ENCODE assay signal across 37 mouse cellular contexts in genomic region chr3:122877543-122877942, GRCm38 (mm10). TPM values are rescaled to one million over a fixed set of nuclear protein-coding genes. Genes with fewer than 3 reads are reported as not detected.
"Had no signal": no experiment of that assay in that cellular context is flagged by ENCODE, and none has a peak within 500 bp of the region (broad histone marks: within the 10 kb centered on the region; RNA-seq: fewer than 3 reads in every experiment).

No protein-coding gene starts in this region.

- DNase-seq: forebrain, postnatal 0 days; gastrocnemius, postnatal 14 days; gastrocnemius, postnatal 36 days; heart, postnatal 14 days; heart, postnatal 36 days; kidney, adult 11 months; kidney, adult 2 months; kidney, adult 9 months; kidney, postnatal 14 days; kidney, postnatal 4 days; liver; liver, embryonic 13.5 days had no signal

- H3K4me1 ChIP-seq: heart, embryonic 12.5 days; hindbrain, embryonic 13.5 days; hindbrain, embryonic 15.5 days; kidney, embryonic 15.5 days; limb, embryonic 12.5 days; liver, embryonic 13.5 days had no signal

- H3K9me3 ChIP-seq: heart, embryonic 10.5 days; heart, embryonic 12.5 days; hindbrain, embryonic 13.5 days; hindbrain, embryonic 15.5 days; kidney, embryonic 15.5 days; limb, embryonic 10.5 days; limb, embryonic 12.5 days; liver, embryonic 13.5 days had no signal

- H3K4me3 ChIP-seq: heart, embryonic 10.5 days; heart, embryonic 12.5 days; hindbrain, embryonic 13.5 days; hindbrain, embryonic 15.5 days; kidney, embryonic 15.5 days; layer of hippocampus, adult 2 months; left cerebral cortex, adult 2 months; limb, embryonic 10.5 days; limb, embryonic 12.5 days; liver, embryonic 13.5 days had no signal

- H3K27ac ChIP-seq: heart, embryonic 10.5 days; hindbrain, embryonic 13.5 days; hindbrain, embryonic 15.5 days; hindbrain, postnatal 0 days; kidney, embryonic 15.5 days; kidney, postnatal 0 days; layer of hippocampus, adult 2 months; left cerebral cortex, adult 2 months; limb, embryonic 10.5 days; limb, embryonic 12.5 days; liver, embryonic 13.5 days had no signal

- H3K36me3 ChIP-seq: heart, embryonic 10.5 days; heart, embryonic 12.5 days; hindbrain, embryonic 13.5 days; hindbrain, embryonic 15.5 days; kidney, embryonic 15.5 days; limb, embryonic 10.5 days; limb, embryonic 12.5 days; liver, embryonic 13.5 days had no signal

- H3K9ac ChIP-seq: forebrain, postnatal 0 days; heart, embryonic 12.5 days; hindbrain, embryonic 13.5 days; hindbrain, embryonic 15.5 days; kidney, embryonic 15.5 days; limb, embryonic 12.5 days; liver, embryonic 13.5 days had no signal

- H3K27me3 ChIP-seq: heart, embryonic 12.5 days; hindbrain, embryonic 13.5 days; hindbrain, embryonic 15.5 days; kidney, embryonic 15.5 days; limb, embryonic 12.5 days; liver, embryonic 13.5 days had no signal

- H3K4me2 ChIP-seq: heart, embryonic 12.5 days; hindbrain, embryonic 13.5 days; hindbrain, embryonic 15.5 days; kidney, embryonic 15.5 days; limb, embryonic 12.5 days; liver, embryonic 11.5 days; liver, embryonic 13.5 days had no signal

- ATAC-seq: forebrain, postnatal 0 days; hindbrain, postnatal 0 days had no signal

RNA-seq across cellular contexts. Expression of gene Fabp2, which starts 17.3 kb away (rescaled TPM):
- total RNA-seq: forebrain, postnatal 0 days; gastrocnemius, adult 18-20 months; gastrocnemius, adult 8-10 months; gastrocnemius, postnatal 14 days; gastrocnemius, postnatal 36 days; heart, adult 8-10 months; heart, postnatal 14 days; heart, postnatal 36 days; hematopoietic stem cell, adult 5-6 weeks; hindbrain, postnatal 0 days; layer of hippocampus, adult 2 months; layer of hippocampus, postnatal 10 days; layer of hippocampus, postnatal 25 days; left cerebral cortex, adult 2 months; left cerebral cortex, postnatal 14 days; left cerebral cortex, postnatal 36 days had no signal
- polyA plus RNA-seq: forebrain, postnatal 0 days; gonadal fat pad, adult 2 months; heart, embryonic 12.5 days; heart, embryonic 14.5 days; hindbrain, embryonic 11.5 days; hindbrain, embryonic 13.5 days; hindbrain, embryonic 15.5 days; hindbrain, postnatal 0 days; kidney, adult 2 months; limb, embryonic 10.5 days; limb, embryonic 12.5 days; limb, embryonic 14.5 days had no signal

RNA-seq across cellular contexts. Expression of gene Gm10959, which starts 41.6 kb away (rescaled TPM):
- total RNA-seq: forebrain, postnatal 0 days; gastrocnemius, adult 18-20 months; gastrocnemius, adult 8-10 months; gastrocnemius, postnatal 14 days; gastrocnemius, postnatal 36 days; heart, adult 8-10 months; heart, postnatal 14 days; heart, postnatal 36 days; hematopoietic stem cell, adult 5-6 weeks; hindbrain, postnatal 0 days; layer of hippocampus, adult 2 months; layer of hippocampus, postnatal 10 days; layer of hippocampus, postnatal 25 days; left cerebral cortex, adult 2 months; left cerebral cortex, postnatal 14 days; left cerebral cortex, postnatal 36 days had no signal
- polyA plus RNA-seq: forebrain, postnatal 0 days; gonadal fat pad, adult 2 months; heart, embryonic 10.5 days; heart, embryonic 12.5 days; heart, embryonic 14.5 days; heart, embryonic 16.5 days; hindbrain, embryonic 11.5 days; hindbrain, embryonic 13.5 days; hindbrain, embryonic 15.5 days; hindbrain, postnatal 0 days; kidney, adult 2 months; kidney, embryonic 15.5 days; kidney, postnatal 0 days; limb, embryonic 10.5 days; limb, embryonic 12.5 days; limb, embryonic 14.5 days; liver, embryonic 11.5 days; liver, embryonic 13.5 days had no signal
